In genomic region chr2:15060856-15061255, GRCm38 (mm10) we compare ENCODE assay signal across 30 mouse cellular contexts.
"Had no signal": no experiment of that assay in that cellular context is flagged by ENCODE, and none has a peak within 500 bp of the region (broad histone marks: within the 10 kb centered on the region; RNA-seq: fewer than 3 reads in every experiment).

No protein-coding gene starts in this region.

- DNase-seq: heart, postnatal 10 days; heart, postnatal 36 days; heart, postnatal 4 days; kidney, adult 11 months; kidney, adult 18-20 months; kidney, adult 2 months; kidney, adult 8-10 months; kidney, adult 9 months; kidney, postnatal 10 days; kidney, postnatal 14 days; kidney, postnatal 25 days; kidney, postnatal 36 days; kidney, postnatal 4 days; layer of hippocampus, adult 9-11 months; layer of hippocampus, postnatal 36 days had no signal

- H3K4me3 ChIP-seq: heart, embryonic 10.5 days; heart, embryonic 12.5 days; heart, embryonic 13.5 days; heart, embryonic 15.5 days; hindbrain, embryonic 10.5 days; hindbrain, embryonic 12.5 days; hindbrain, embryonic 13.5 days; hindbrain, embryonic 15.5 days; intestine, embryonic 15.5 days; kidney, embryonic 15.5 days; layer of hippocampus, adult 2 months; left cerebral cortex, adult 2 months had no signal

- H3K27ac ChIP-seq: heart, embryonic 10.5 days; heart, embryonic 13.5 days; heart, embryonic 15.5 days; hindbrain, embryonic 10.5 days; hindbrain, embryonic 12.5 days; hindbrain, embryonic 13.5 days; hindbrain, embryonic 14.5 days; hindbrain, embryonic 15.5 days; hindbrain, postnatal 0 days; intestine, embryonic 15.5 days; kidney, embryonic 15.5 days; kidney, postnatal 0 days; layer of hippocampus, adult 2 months; left cerebral cortex, adult 2 months had no signal
